31 mouse cellular contexts compared by ENCODE assay signal in the genomic region with DNA sequence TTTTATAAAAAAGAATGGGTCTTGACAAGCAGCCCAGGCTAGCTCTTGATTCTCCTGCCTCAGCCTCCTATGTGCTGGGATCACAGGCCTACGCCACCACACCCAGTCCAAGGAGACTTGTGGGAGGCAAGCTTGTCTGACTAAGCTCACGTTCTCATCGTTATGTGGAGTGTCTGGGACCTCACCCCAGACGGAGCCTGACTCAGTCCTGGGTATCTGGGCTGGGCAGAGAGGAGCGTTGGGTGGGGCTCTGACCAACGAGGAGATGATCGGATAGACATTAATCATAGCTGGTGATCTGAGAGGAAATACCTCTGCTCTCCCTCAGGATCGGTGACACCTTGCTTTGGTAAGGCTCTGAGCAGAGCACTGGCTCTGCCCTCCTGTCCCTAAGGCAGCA. TPM values are rescaled to one million over a fixed set of nuclear protein-coding genes. Genes with fewer than 3 reads are reported as not detected.
DNase-seq lines count a peak whose midpoint lies in the region; ATAC-seq and TF ChIP-seq lines count a peak whose summit lies in the region.
"Had no signal": no experiment of that assay in that cellular context is flagged by ENCODE, and none has a peak within 500 bp of the region (broad histone marks: within the 10 kb centered on the region; RNA-seq: fewer than 3 reads in every experiment).

No protein-coding gene starts in this region.

- peaks cover 78% of the 10 kb centered on the region for H3K4me1 ChIP-seq in megakaryocyte, embryonic 14.5 days
- no peaks in the 10 kb centered on the region for H3K4me1 ChIP-seq in stomach, postnatal 0 days (replicated peaks; ENCODE audit: control insufficient read depth, insufficient read depth)
- no peaks in the 10 kb centered on the region for H3K4me1 ChIP-seq in forebrain, embryonic 15.5 days
- H3K4me1 ChIP-seq: embryonic facial prominence, embryonic 13.5 days; embryonic facial prominence, embryonic 15.5 days; forebrain, embryonic 12.5 days had no signal

- peak overlapping the region; percentile 46 for H3K4me3 ChIP-seq in megakaryocyte, embryonic 14.5 days (replicated peaks)
- H3K4me3 ChIP-seq in stomach, postnatal 0 days (ENCODE audit: low read depth, low read length), result no peak overlapping the region
- H3K4me3 ChIP-seq in forebrain, embryonic 15.5 days, result no peak overlapping the region
- H3K4me3 ChIP-seq: embryonic facial prominence, embryonic 13.5 days; embryonic facial prominence, embryonic 15.5 days; erythroblast, embryonic 14.5 days; forebrain, embryonic 10.5 days; forebrain, embryonic 12.5 days had no signal

- H3K27me3 ChIP-seq in megakaryocyte, embryonic 14.5 days (replicated peaks), result peaks cover 8% of the 10 kb centered on the region
- no peaks in the 10 kb centered on the region for H3K27me3 ChIP-seq in stomach, postnatal 0 days (ENCODE audit: control insufficient read depth, insufficient read depth, low read length)
- no peaks in the 10 kb centered on the region for H3K27me3 ChIP-seq in forebrain, embryonic 15.5 days
- H3K27me3 ChIP-seq: embryonic facial prominence, embryonic 13.5 days; embryonic facial prominence, embryonic 15.5 days; forebrain, embryonic 12.5 days had no signal

- H3K27ac ChIP-seq in stomach, postnatal 0 days (replicated peaks), result no peak overlapping the region
- H3K27ac ChIP-seq in forebrain, embryonic 15.5 days (replicated peaks), result no peak overlapping the region
- H3K27ac ChIP-seq: embryonic facial prominence, embryonic 13.5 days; embryonic facial prominence, embryonic 15.5 days; forebrain, embryonic 10.5 days; forebrain, embryonic 12.5 days had no signal

- no peak for TF ChIP-seq CTCF in stomach, postnatal 0 days (IDR thresholded peaks at IDR 0.05; ENCODE audit: low read depth)

- peaks cover 24% of the 10 kb centered on the region for H3K36me3 ChIP-seq in megakaryocyte, embryonic 14.5 days (replicated peaks; ENCODE audit: low read length)
- no peaks in the 10 kb centered on the region for H3K36me3 ChIP-seq in stomach, postnatal 0 days (ENCODE audit: control insufficient read depth, insufficient read depth, low read length)
- no peaks in the 10 kb centered on the region for H3K36me3 ChIP-seq in forebrain, embryonic 15.5 days
- H3K36me3 ChIP-seq: embryonic facial prominence, embryonic 13.5 days; embryonic facial prominence, embryonic 15.5 days; forebrain, embryonic 12.5 days had no signal

- no peak for ATAC-seq in megakaryocyte, adult 5-6 weeks (ENCODE audit: poor library complexity, severe bottlenecking)
- peak; percentile 73 for ATAC-seq in stomach, postnatal 0 days (ENCODE audit: low FRiP score, low TSS enrichment)
- ATAC-seq in forebrain, embryonic 15.5 days (replicated peaks), result no peak
- ATAC-seq: CD4-positive, CD25-positive, alpha-beta regulatory T cell, adult 4 months; forebrain, embryonic 14.5 days; forebrain, postnatal 0 days had no signal

- TF ChIP-seq EP300 in stomach, postnatal 0 days (optimal IDR thresholded peaks at IDR 0.05), result no peak

- peak; percentile 78 for DNase-seq in 3T3-L1 (ENCODE audit: low read depth, low spot score)
- DNase-seq in NIH3T3 (ENCODE audit: low read depth), result peak; percentile 48
- DNase-seq in stomach, postnatal 0 days (ENCODE audit: low spot score), result no peak
- no peak for DNase-seq in lung, postnatal 14 days
- no peak for DNase-seq in testis, postnatal 10 days (ENCODE audit: low spot score)
- DNase-seq: adrenal gland, adult 2 months; adrenal gland, postnatal 10 days; adrenal gland, postnatal 25 days; cerebellum, adult 11 months; cerebellum, adult 18-20 months; cerebellum, adult 8-10 months; cerebellum, adult 9-11 months; cerebellum, postnatal 14 days; cerebellum, postnatal 36 days; embryo, embryonic 11 days; forebrain, postnatal 0 days had no signal

- peaks cover 7% of the 10 kb centered on the region; the same call in 1 of the 2 replicates for H3K9me3 ChIP-seq in megakaryocyte, embryonic 14.5 days
- H3K9me3 ChIP-seq in stomach, postnatal 0 days (ENCODE audit: control insufficient read depth, low read length), result no peaks in the 10 kb centered on the region
- no peaks in the 10 kb centered on the region for H3K9me3 ChIP-seq in forebrain, embryonic 15.5 days
- H3K9me3 ChIP-seq: embryonic facial prominence, embryonic 13.5 days; embryonic facial prominence, embryonic 15.5 days; forebrain, embryonic 10.5 days; forebrain, embryonic 12.5 days; G1E had no signal

- H3K9ac ChIP-seq in stomach, postnatal 0 days (ENCODE audit: low read length), result no peak overlapping the region
- H3K9ac ChIP-seq in forebrain, embryonic 15.5 days (replicated peaks), result no peak overlapping the region
- H3K9ac ChIP-seq: embryonic facial prominence, embryonic 13.5 days; embryonic facial prominence, embryonic 15.5 days; forebrain, embryonic 12.5 days; forebrain, postnatal 0 days had no signal

- H3K4me2 ChIP-seq in stomach, postnatal 0 days (replicated peaks; ENCODE audit: low read depth), result no peak overlapping the region
- no peak overlapping the region for H3K4me2 ChIP-seq in forebrain, embryonic 15.5 days (replicated peaks)
- H3K4me2 ChIP-seq: embryonic facial prominence, embryonic 13.5 days; embryonic facial prominence, embryonic 15.5 days; forebrain, embryonic 12.5 days had no signal

- WGBS in stomach, postnatal 0 days, result 53% methylated on average over 8 of the region's 8 CpGs
- 84% methylated on average over 8 of the region's 8 CpGs for WGBS in forebrain, embryonic 15.5 days

RNA-seq across cellular contexts. Expression of a gene that starts 1.7 kb away (rescaled TPM):
- not detected in 2 replicates for polyA plus RNA-seq in megakaryocyte, embryonic 14.5 days (2012; ENCODE audit: insufficient read depth, low replicate concordance)
- total RNA-seq in megakaryocyte, adult 5-6 weeks (2015), result not detected in 2 replicates
- not detected in 2 replicates for total RNA-seq in megakaryocyte, adult 5-6 weeks (2017)
- not detected in 2 replicates for polyA plus RNA-seq in stomach, postnatal 0 days (2015; fragmentation: Nextera tagmentation; extraction: Ambion mirVana)
- not detected in 2 replicates for polyA plus RNA-seq in forebrain, embryonic 15.5 days (2015; fragmentation: Nextera tagmentation; extraction: Ambion mirVana)
- total RNA-seq: adrenal gland, adult 2 months; adrenal gland, postnatal 10 days; adrenal gland, postnatal 25 days; adrenal gland, postnatal 4 days; CH12.LX; common myeloid progenitor, adult 5-6 weeks; forebrain, postnatal 0 days; G1E had no signal
- polyA plus RNA-seq: adrenal gland, adult 2 months; embryonic facial prominence, embryonic 11.5 days; embryonic facial prominence, embryonic 13.5 days; embryonic facial prominence, embryonic 15.5 days; erythroblast, embryonic 14.5 days; forebrain, embryonic 10.5 days; forebrain, embryonic 12.5 days; forebrain, embryonic 14.5 days; forebrain, postnatal 0 days; G1E had no signal

RNA-seq across cellular contexts. Expression of a gene that starts 12.8 kb away (rescaled TPM):
- polyA plus RNA-seq in megakaryocyte, embryonic 14.5 days (2012; ENCODE audit: insufficient read depth, low replicate concordance), result 1.1 TPM in 1 of 2 replicates, not detected in the other
- total RNA-seq in megakaryocyte, adult 5-6 weeks (2015), result not detected in 2 replicates
- total RNA-seq in megakaryocyte, adult 5-6 weeks (2017), result not detected in 2 replicates
- not detected in 2 replicates for polyA plus RNA-seq in stomach, postnatal 0 days (2015; fragmentation: Nextera tagmentation; extraction: Ambion mirVana)
- polyA plus RNA-seq in forebrain, embryonic 15.5 days (2015; fragmentation: Nextera tagmentation; extraction: Ambion mirVana), result 0.45 TPM in 1 of 2 replicates, not detected in the other
- total RNA-seq: adrenal gland, adult 2 months; adrenal gland, postnatal 10 days; adrenal gland, postnatal 25 days; adrenal gland, postnatal 4 days; CH12.LX; common myeloid progenitor, adult 5-6 weeks had no signal
- polyA plus RNA-seq: adrenal gland, adult 2 months; CD4-positive, CD25-positive, alpha-beta regulatory T cell, adult 4 months; embryonic facial prominence, embryonic 13.5 days; embryonic facial prominence, embryonic 15.5 days; erythroblast, embryonic 14.5 days; G1E had no signal

RNA-seq across cellular contexts. Expression of a gene that starts 29.6 kb away (rescaled TPM):
- 3.3 and 4.7 TPM in 2 replicates for polyA plus RNA-seq in megakaryocyte, embryonic 14.5 days (2012; ENCODE audit: insufficient read depth, low replicate concordance)
- 8.8 and 10.0 TPM in 2 replicates for total RNA-seq in megakaryocyte, adult 5-6 weeks (2015)
- total RNA-seq in megakaryocyte, adult 5-6 weeks (2017), result 4.7 and 9.4 TPM in 2 replicates
- 8.4 and 8.6 TPM in 2 replicates for polyA plus RNA-seq in stomach, postnatal 0 days (2015; fragmentation: Nextera tagmentation; extraction: Ambion mirVana)
- 26.6 and 29.8 TPM in 2 replicates for polyA plus RNA-seq in forebrain, embryonic 15.5 days (2015; fragmentation: Nextera tagmentation; extraction: Ambion mirVana)

RNA-seq across cellular contexts. Expression of a gene that starts 34.6 kb away (rescaled TPM):
- 400 and 436 TPM in 2 replicates for polyA plus RNA-seq in megakaryocyte, embryonic 14.5 days (2012; ENCODE audit: insufficient read depth, low replicate concordance)
- total RNA-seq in megakaryocyte, adult 5-6 weeks (2015), result 88.6 and 96.7 TPM in 2 replicates
- total RNA-seq in megakaryocyte, adult 5-6 weeks (2017), result 230 and 282 TPM in 2 replicates
- 20.7 and 23.9 TPM in 2 replicates for polyA plus RNA-seq in stomach, postnatal 0 days (2015; fragmentation: Nextera tagmentation; extraction: Ambion mirVana)
- polyA plus RNA-seq in forebrain, embryonic 15.5 days (2015; fragmentation: Nextera tagmentation; extraction: Ambion mirVana), result 37.4 and 41.7 TPM in 2 replicates

RNA-seq across cellular contexts. Expression of a gene that starts 58.1 kb away (rescaled TPM):
- polyA plus RNA-seq in megakaryocyte, embryonic 14.5 days (2012; ENCODE audit: insufficient read depth, low replicate concordance), result 49.4 and 55.8 TPM in 2 replicates
- total RNA-seq in megakaryocyte, adult 5-6 weeks (2015), result 89.5 and 90.0 TPM in 2 replicates
- total RNA-seq in megakaryocyte, adult 5-6 weeks (2017), result 36.3 and 40.0 TPM in 2 replicates
- polyA plus RNA-seq in stomach, postnatal 0 days (2015; fragmentation: Nextera tagmentation; extraction: Ambion mirVana), result 102 and 104 TPM in 2 replicates
- 57.7 and 60.5 TPM in 2 replicates for polyA plus RNA-seq in forebrain, embryonic 15.5 days (2015; fragmentation: Nextera tagmentation; extraction: Ambion mirVana)

Comparison
In these comparisons a context has a peak if more than half of its experiments do, and no peak if none do; other contexts are left out.
1. DNase-seq: peak in 3T3-L1 (single experiment) and NIH3T3 (single experiment); none in stomach, postnatal 0 days (single experiment), lung, postnatal 14 days (single experiment) and testis, postnatal 10 days (single experiment).